Mouse (Mus musculus): ENCODE measurements around the gene Camkmt. TPM values are rescaled to one million over a fixed set of nuclear protein-coding genes. Genes with fewer than 3 reads are reported as not detected.

Camkmt gene
- total RNA-seq, 1 experiment, result 7.1 TPM

DNA sequence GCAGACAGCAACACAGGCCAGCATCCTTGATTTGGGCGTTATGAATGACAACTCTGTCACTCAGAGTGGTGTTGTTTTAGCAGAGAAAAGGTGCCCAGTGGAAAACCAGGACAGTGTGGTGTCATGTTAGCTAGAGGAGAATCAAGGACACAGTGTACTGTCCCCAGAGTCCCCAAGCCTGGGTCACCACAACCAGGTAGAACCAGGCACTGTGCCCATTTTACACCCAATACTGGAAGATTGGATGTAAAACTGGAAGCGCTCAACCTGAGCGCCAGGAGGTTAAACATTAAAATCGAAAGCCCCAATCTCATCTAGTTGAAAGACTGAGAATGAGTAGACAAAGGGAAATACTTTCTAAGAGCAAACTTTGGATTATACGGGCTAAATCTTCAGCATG is 45.9 kb upstream of the Camkmt start:
- no peaks in the 10 kb centered on the region for H3K4me1 ChIP-seq (ENCODE audit: control insufficient read depth in 2 of 2, insufficient read depth in 2 of 2, low read length in 2 of 2, poor library complexity in 1 of 2)
- TF ChIP-seq ZC3H11A (IDR thresholded peaks at IDR 0.05; ENCODE audit: borderline replicate concordance, low read depth, low read length), result no peak
- no peak for TF ChIP-seq ZNF384 (IDR thresholded peaks at IDR 0.05; ENCODE audit: low read depth, low read length)
- no peak for TF ChIP-seq HCFC1 (IDR thresholded peaks at IDR 0.05; ENCODE audit: borderline replicate concordance, insufficient read depth, low read length)
- no peak for TF ChIP-seq CHD2 (IDR thresholded peaks at IDR 0.05; ENCODE audit: low read depth, low read length)
- H3K9me3 ChIP-seq (ENCODE audit: control insufficient read depth, insufficient read depth, low read depth, low read length), result no peaks in the 10 kb centered on the region
- no peak overlapping the region for H3K9ac ChIP-seq (ENCODE audit: insufficient read depth, low read depth, low read length, poor library complexity, severe bottlenecking)
- H3K4me3 ChIP-seq (ENCODE audit: insufficient read depth in 1 of 2, low read depth in 1 of 2, low read length in 2 of 2, poor library complexity in 1 of 2, severe bottlenecking in 1 of 2), result no peak overlapping the region
- no peaks in the 10 kb centered on the region for H3K36me3 ChIP-seq (ENCODE audit: control insufficient read depth, insufficient read depth, low read length, poor library complexity, severe bottlenecking)
- DNase-seq (ENCODE audit: low read depth, low spot score), result no peak
- in situ Hi-C loops (cut with MboI; ENCODE audit: low sequenced_read_pairs in 2 of 2, unreplicated experiment in 2 of 2), result no loop called here
- no peak overlapping the region for H3K27ac ChIP-seq (ENCODE audit: insufficient read depth, low read depth, low read length, poor library complexity, severe bottlenecking)

DNA sequence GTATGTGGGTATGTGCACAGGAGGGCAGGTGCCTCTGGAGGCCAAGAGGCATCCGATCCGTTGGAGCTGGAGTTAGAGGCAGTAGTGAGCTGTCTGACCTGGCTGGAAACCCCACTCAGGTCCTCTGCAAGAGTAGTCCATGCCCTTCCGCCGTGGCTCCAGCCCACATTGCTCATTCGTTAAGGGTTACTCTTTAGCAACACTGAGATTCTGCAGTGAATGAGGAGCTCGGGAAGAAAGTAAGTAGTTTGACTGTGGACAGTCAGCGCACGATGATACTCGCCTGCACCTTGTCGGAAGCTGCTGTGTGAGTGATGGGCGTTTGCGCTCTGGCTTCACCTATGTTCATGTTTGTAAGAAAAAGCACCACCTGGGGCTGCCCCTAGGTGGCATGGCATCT is 45.2 kb upstream of the Camkmt start:
- Histone ChIP-seq H3K36me3 (ENCODE audit: control insufficient read depth, insufficient read depth, low read length, poor library complexity, severe bottlenecking) (no peaks in the 10 kb centered on the region), H3K9me3 (ENCODE audit: control insufficient read depth, insufficient read depth, low read depth, low read length) (no peaks in the 10 kb centered on the region), H3K27ac (ENCODE audit: insufficient read depth, low read depth, low read length, poor library complexity, severe bottlenecking) (no peak overlapping the region), H3K4me1 (ENCODE audit: control insufficient read depth in 2 of 2, insufficient read depth in 2 of 2, low read length in 2 of 2, poor library complexity in 1 of 2) (no peaks in the 10 kb centered on the region), H3K4me3 (ENCODE audit: insufficient read depth in 1 of 2, low read depth in 1 of 2, low read length in 2 of 2, poor library complexity in 1 of 2, severe bottlenecking in 1 of 2) (no peak overlapping the region), H3K9ac (ENCODE audit: insufficient read depth, low read depth, low read length, poor library complexity, severe bottlenecking) (no peak overlapping the region)
- in situ Hi-C loops (cut with MboI; ENCODE audit: low sequenced_read_pairs in 2 of 2, unreplicated experiment in 2 of 2), result no loop called here
- TF ChIP-seq MAFK (IDR thresholded peaks at IDR 0.05; ENCODE audit: insufficient read depth, low read depth, low read length), result no peak
- no peak for TF ChIP-seq CHD2 (IDR thresholded peaks at IDR 0.05; ENCODE audit: low read depth, low read length)
- TF ChIP-seq HCFC1 (IDR thresholded peaks at IDR 0.05; ENCODE audit: borderline replicate concordance, insufficient read depth, low read length), result no peak
- no peak for DNase-seq (ENCODE audit: low read depth, low spot score)

DNA sequence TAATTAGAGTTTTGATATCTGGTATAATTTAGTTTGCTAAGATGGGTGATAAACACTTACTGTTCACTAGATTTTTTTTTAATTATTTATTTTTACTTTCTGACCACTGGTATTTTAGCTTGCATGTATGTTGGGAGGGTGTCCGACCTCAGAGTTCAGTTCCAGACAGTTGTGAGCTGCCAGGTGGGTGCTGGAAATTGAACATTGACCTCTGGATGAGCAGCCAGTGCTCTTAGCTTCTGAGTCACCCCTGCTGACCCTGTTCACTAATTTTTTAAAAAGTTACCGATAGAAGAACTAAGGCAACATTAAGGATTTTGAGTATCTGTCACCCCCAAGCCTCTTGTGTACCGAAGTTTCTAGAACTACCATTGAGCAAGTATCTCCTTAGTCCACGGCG is 42.0 kb upstream of the Camkmt start:
- no peaks in the 10 kb centered on the region for H3K36me3 ChIP-seq (ENCODE audit: control insufficient read depth, insufficient read depth, low read length, poor library complexity, severe bottlenecking)
- DNase-seq (ENCODE audit: low read depth, low spot score), result no peak
- H3K4me1 ChIP-seq (ENCODE audit: control insufficient read depth in 2 of 2, insufficient read depth in 2 of 2, low read length in 2 of 2, poor library complexity in 1 of 2), result no peaks in the 10 kb centered on the region
- no peak for TF ChIP-seq MAFK (IDR thresholded peaks at IDR 0.05; ENCODE audit: insufficient read depth, low read depth, low read length)
- no peak for TF ChIP-seq ZNF384 (IDR thresholded peaks at IDR 0.05; ENCODE audit: low read depth, low read length)
- TF ChIP-seq CHD2 (IDR thresholded peaks at IDR 0.05; ENCODE audit: low read depth, low read length), result no peak
- TF ChIP-seq ZC3H11A (IDR thresholded peaks at IDR 0.05; ENCODE audit: borderline replicate concordance, low read depth, low read length), result no peak
- no peak for TF ChIP-seq HCFC1 (IDR thresholded peaks at IDR 0.05; ENCODE audit: borderline replicate concordance, insufficient read depth, low read length)
- H3K9me3 ChIP-seq (ENCODE audit: control insufficient read depth, insufficient read depth, low read depth, low read length), result no peaks in the 10 kb centered on the region
- H3K27ac ChIP-seq (ENCODE audit: insufficient read depth, low read depth, low read length, poor library complexity, severe bottlenecking), result no peak overlapping the region
- H3K4me3 ChIP-seq (ENCODE audit: insufficient read depth in 1 of 2, low read depth in 1 of 2, low read length in 2 of 2, poor library complexity in 1 of 2, severe bottlenecking in 1 of 2), result no peak overlapping the region
- in situ Hi-C loops (cut with MboI; ENCODE audit: low sequenced_read_pairs in 2 of 2, unreplicated experiment in 2 of 2), result no loop called here
- H3K9ac ChIP-seq (ENCODE audit: insufficient read depth, low read depth, low read length, poor library complexity, severe bottlenecking), result no peak overlapping the region

DNA sequence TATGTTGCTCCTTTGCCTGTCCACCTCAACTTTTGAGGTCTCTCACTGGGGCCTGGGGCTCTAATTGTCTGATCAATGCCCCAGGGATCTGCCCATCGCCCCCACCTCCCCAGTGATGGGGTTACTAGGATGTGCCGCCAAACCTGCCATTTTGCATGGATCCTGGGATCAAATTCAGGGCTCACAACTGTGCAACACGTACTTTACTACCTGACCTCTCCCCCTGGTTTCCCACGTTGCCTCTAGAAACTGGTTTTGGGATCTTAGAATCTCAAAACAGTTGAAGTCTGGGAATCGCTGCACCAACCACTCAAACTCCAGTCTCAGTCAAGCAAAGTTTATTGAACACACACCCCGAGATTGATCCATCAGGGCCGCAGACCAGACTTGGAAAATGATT is 32.1 kb upstream of the Camkmt start:
- no peak for DNase-seq (ENCODE audit: low read depth, low spot score)
- TF ChIP-seq ZC3H11A (IDR thresholded peaks at IDR 0.05; ENCODE audit: borderline replicate concordance, low read depth, low read length) (no peak), MAFK (IDR thresholded peaks at IDR 0.05; ENCODE audit: insufficient read depth, low read depth, low read length) (no peak), HCFC1 (IDR thresholded peaks at IDR 0.05; ENCODE audit: borderline replicate concordance, insufficient read depth, low read length) (no peak), CHD2 (IDR thresholded peaks at IDR 0.05; ENCODE audit: low read depth, low read length) (no peak), ZNF384 (IDR thresholded peaks at IDR 0.05; ENCODE audit: low read depth, low read length) (no peak)
- Histone ChIP-seq H3K36me3 (ENCODE audit: control insufficient read depth, insufficient read depth, low read length, poor library complexity, severe bottlenecking) (peaks cover 3% of the 10 kb centered on the region), H3K27ac (ENCODE audit: insufficient read depth, low read depth, low read length, poor library complexity, severe bottlenecking) (no peak overlapping the region), H3K4me3 (ENCODE audit: insufficient read depth in 1 of 2, low read depth in 1 of 2, low read length in 2 of 2, poor library complexity in 1 of 2, severe bottlenecking in 1 of 2) (no peak overlapping the region), H3K4me1 (ENCODE audit: control insufficient read depth in 2 of 2, insufficient read depth in 2 of 2, low read length in 2 of 2, poor library complexity in 1 of 2) (no peaks in the 10 kb centered on the region), H3K9ac (ENCODE audit: insufficient read depth, low read depth, low read length, poor library complexity, severe bottlenecking) (no peak overlapping the region), H3K9me3 (ENCODE audit: control insufficient read depth, insufficient read depth, low read depth, low read length) (no peaks in the 10 kb centered on the region)
- in situ Hi-C loops (cut with MboI; ENCODE audit: low sequenced_read_pairs in 2 of 2, unreplicated experiment in 2 of 2), result no loop called here

DNA sequence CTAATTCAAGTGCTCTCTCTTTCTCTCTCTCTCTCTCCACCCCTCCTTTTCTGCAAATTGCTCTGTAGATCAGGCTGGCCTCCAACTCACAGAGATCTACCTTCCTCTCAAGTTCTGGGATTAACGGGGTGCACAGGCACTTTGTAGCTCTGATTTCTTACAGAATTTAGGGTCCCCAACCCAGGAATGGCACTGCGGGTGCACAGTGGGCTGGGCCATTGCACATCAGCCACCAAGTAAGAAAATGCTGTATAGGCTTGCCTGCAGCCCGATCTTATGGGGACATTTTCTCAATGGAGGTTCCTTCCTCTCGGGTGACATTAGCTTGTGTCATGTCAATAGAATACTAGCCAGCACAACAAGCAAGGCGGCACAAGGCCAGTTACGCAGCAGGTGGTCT is 31.2 kb upstream of the Camkmt start:
- Histone ChIP-seq H3K4me1 (ENCODE audit: control insufficient read depth in 2 of 2, insufficient read depth in 2 of 2, low read length in 2 of 2, poor library complexity in 1 of 2) (no peaks in the 10 kb centered on the region), H3K36me3 (ENCODE audit: control insufficient read depth, insufficient read depth, low read length, poor library complexity, severe bottlenecking) (peaks cover 6% of the 10 kb centered on the region), H3K4me3 (ENCODE audit: insufficient read depth in 1 of 2, low read depth in 1 of 2, low read length in 2 of 2, poor library complexity in 1 of 2, severe bottlenecking in 1 of 2) (no peak overlapping the region), H3K27ac (ENCODE audit: insufficient read depth, low read depth, low read length, poor library complexity, severe bottlenecking) (no peak overlapping the region), H3K9ac (ENCODE audit: insufficient read depth, low read depth, low read length, poor library complexity, severe bottlenecking) (no peak overlapping the region), H3K9me3 (ENCODE audit: control insufficient read depth, insufficient read depth, low read depth, low read length) (no peaks in the 10 kb centered on the region)
- DNase-seq (ENCODE audit: low read depth, low spot score), result no peak
- in situ Hi-C loops (cut with MboI; ENCODE audit: low sequenced_read_pairs in 2 of 2, unreplicated experiment in 2 of 2), result no loop called here
- no peak for TF ChIP-seq CHD2 (IDR thresholded peaks at IDR 0.05; ENCODE audit: low read depth, low read length)
- TF ChIP-seq ZC3H11A (IDR thresholded peaks at IDR 0.05; ENCODE audit: borderline replicate concordance, low read depth, low read length), result no peak
- TF ChIP-seq ZNF384 (IDR thresholded peaks at IDR 0.05; ENCODE audit: low read depth, low read length), result no peak
- no peak for TF ChIP-seq MAFK (IDR thresholded peaks at IDR 0.05; ENCODE audit: insufficient read depth, low read depth, low read length)
- no peak for TF ChIP-seq HCFC1 (IDR thresholded peaks at IDR 0.05; ENCODE audit: borderline replicate concordance, insufficient read depth, low read length)

Data from ES-E14 (cell line).